Mouse (Mus musculus) adrenal gland, adult 8-10 months (tissue): ENCODE measurements around the gene Zfhx2. TPM values are rescaled to one million over a fixed set of nuclear protein-coding genes. Genes with fewer than 3 reads are reported as not detected.
"Not testable (repeated sequence)": the region's sequence is repeated elsewhere in the genome, so short reads cannot be mapped to it uniquely, and the experiment has no call there.

ENCODE experiments used
- DNase-seq: peaks from one replicate; pipeline ENCODE4 v3.0.0; 2022
- total RNA-seq, 4 experiments: library from RNA; stranded (reverse); gene quantifications; 2 replicates each; pipeline ENCODE4 v1.2.4; 2022

Zfhx2 gene
- total RNA-seq, 4 experiments from 2014 or later, result 6.9 to 17.8 (median 11.7) TPM

DNA sequence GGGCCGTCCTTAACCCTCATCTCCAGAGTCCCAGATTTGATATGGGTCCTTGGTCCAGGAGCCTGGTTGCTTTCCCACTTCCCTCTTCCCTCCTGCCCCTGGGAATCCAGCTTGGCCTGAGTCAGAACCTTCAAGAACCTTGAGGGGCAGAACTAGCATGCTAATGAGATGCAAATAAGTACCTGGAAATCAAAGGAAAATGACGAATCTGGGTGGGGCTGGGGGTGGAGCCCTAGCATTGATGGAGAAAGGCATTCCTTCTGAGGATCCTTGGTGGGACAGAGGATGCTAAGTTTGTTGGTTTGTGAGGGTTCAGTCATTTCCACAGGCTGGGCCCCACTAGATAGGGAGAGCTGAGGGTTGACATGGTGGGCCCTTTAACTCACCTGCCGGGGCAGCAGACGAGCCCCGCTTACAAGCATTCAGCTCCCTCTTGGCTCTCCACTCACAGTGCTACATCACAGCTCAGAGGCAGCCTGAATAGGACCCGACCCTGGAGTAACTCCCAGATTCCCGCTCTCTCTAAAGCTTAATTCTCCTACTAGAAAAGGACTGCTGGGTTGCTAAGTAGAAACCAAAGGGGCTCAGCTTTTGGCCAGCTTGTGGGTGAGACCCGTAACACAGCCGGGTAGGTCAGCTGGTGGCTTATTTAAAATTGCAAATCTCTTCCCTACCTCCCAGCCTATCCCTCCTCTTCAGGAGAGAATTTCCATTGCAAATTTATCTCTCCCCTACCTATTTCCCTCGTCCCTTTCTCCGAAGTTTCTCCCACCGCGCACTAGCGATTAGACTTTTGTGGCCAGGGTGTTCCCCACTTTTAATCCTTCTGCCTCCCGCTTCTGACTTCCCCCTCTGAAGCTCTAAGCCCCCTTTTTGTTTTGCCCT, 14.4 kb downstream of the Zfhx2 start:
- DNase-seq, result no peak

DNA sequence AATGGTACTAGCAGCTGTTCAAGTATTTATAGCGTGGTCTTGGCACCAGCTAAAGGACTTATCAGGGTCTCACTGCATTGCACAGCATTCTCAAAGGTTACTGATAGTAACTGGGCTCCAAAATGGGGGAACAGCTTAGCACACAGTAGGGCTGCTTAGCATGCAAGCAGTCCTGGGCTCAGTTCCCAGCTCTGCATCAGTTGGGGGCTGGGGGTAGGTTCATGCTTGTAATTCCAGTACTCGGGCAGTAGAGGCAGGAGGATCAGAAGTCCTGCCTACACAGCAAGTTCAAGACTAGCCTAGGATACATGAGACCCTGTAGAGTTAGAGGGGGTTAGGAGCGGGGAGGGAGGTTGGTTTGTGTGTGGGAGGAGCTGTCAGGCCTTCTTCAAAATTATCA, 15.2 kb downstream of the Zfhx2 start:
- DNase-seq, result no peak

DNA sequence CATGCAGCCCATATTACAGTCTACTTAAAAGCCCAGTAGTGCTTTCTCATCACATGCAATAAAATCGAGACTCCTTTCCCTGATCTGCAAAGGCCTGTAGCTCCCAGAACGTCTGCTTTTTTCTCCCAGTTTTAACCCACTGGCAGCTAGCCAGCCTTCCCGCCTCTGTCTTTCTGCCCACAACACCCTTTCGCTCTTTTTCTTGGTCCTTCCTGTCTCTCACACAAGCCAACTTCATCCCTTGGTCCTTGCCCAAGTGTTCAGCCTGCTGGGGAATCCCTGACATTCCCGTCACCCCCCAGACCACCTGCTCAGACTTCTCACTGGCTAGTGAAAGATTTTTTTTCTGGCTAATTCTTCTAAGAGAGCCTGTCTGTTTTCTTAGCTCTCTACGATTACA, 15.9 kb downstream of the Zfhx2 start:
- DNase-seq, result no peak

DNA sequence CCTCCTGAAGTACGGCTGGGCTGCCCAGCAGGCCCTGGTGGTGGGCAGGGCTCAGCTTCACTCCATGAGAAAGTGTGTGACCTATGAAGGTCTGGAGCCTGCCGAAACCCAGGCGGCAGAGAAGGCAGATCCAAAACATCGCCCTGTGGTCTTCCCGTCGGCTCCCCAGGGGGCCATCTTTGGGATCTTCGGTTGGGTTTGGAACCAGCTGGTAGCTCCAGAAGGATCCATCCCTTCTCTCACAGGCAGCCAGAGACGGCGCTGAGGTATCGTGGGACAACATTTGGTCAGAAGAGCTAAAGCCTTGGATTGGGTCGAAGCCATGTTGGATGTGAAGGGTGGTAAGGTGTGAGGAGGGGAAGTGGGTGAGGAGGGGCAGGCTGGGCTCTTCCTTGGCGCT, 17.7 kb downstream of the Zfhx2 start:
- DNase-seq, result no peak

DNA sequence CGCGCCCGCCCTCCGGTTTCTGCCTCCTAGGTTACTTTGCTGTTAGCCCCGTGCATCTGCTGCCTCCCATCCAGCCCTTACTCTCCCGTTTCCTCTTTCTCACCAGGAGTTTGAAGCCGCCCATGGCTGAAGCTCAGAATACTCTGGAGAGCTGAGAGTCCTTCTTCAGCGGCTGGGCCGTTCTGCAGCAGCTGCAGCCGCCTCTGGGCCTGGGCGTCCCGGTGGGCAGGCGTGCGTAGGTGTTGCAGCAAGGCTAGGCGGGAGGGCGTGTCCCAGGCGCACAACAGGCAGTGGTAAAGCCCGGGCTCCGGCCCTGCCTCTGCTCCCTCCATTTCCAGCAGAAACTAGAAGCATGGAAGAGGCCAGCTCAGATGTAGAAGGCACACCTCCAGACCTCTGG, 20.4 kb downstream of the Zfhx2 start:
- DNase-seq, result no peak

DNA sequence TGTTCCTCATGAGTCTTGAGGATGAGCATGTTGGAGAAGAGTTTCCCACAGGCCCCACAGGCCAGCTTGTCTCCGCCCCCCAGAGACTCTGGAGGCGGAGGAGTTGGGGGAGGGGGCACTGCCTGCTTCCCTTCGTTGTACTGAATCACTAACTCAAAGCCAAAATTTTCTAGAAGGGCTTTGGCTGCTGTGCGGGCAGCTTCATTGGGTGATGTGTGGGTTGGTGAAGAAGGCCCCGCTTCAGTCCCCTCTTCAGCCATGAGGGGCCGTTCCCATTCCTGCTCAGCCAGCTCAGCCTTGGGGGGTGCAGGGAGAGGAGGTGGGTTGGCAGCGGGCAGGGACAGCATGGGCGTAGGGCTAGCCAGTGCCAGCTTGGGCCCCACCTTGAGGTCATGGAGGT, 26.1 kb downstream of the Zfhx2 start:
- no peak for DNase-seq

DNA sequence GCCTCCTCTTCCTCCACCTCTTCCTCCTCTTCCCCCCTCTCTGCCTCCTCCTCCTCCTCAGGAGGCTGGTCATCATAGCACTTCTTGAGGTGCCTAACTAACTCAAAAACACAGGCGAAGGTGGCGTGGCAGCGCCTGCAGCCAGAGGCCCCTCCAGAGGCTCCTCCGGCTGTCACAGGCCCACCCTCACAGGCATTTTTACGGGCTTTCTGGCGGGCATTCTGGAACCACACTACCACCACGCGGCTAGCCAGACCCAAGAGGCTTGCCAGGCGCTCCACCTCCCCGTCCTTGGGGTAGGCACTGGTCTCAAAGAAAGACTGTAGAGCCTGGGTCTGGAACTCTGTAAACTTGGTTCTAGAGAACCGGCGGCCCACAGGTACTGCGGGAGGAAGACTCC, 26.7 kb downstream of the Zfhx2 start:
- no peak for DNase-seq

DNA sequence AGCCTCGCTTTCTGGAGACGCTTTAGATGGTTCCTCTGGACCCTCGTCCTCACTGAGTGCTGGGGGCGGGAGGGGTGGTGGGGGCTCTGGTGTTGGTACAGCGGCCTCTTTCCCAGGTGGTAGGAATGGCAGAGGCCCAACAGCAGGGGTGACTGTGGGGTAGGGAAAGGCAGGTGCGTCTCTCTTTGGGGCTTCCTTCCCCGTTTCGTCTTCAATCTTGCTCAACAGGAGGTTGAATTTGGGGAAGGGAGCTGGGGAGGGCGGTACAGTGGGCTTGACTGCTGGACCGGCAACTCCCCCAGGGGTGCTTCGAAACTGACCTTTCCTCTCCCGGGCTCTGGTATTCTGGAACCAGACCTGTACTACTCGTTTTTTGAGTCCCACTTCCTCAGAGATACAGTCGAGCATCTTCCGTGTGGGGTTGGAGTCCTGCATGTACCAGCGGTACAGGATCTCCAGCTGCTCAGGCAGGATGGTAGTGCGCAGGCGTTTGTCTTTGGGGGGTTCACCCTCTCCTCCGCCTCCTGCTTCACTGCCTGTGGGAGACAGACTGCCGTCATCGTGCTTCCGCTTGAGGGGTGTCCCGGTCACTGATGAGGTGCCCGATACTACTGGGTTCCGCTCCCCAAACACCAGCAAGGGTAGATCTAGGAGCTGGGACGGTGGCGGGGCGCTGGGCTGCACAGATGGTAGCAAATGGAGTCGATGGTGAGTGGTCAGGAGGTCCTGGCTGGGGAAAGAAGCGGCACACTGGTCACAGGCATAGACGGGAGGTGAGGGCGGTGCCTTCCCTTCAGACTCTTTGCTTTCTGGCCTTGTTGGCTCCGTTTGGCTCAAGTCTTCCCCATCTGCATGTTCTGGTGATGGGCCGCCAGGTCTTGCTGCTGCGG, 27.4 kb downstream of the Zfhx2 start:
- no peak for DNase-seq

DNA sequence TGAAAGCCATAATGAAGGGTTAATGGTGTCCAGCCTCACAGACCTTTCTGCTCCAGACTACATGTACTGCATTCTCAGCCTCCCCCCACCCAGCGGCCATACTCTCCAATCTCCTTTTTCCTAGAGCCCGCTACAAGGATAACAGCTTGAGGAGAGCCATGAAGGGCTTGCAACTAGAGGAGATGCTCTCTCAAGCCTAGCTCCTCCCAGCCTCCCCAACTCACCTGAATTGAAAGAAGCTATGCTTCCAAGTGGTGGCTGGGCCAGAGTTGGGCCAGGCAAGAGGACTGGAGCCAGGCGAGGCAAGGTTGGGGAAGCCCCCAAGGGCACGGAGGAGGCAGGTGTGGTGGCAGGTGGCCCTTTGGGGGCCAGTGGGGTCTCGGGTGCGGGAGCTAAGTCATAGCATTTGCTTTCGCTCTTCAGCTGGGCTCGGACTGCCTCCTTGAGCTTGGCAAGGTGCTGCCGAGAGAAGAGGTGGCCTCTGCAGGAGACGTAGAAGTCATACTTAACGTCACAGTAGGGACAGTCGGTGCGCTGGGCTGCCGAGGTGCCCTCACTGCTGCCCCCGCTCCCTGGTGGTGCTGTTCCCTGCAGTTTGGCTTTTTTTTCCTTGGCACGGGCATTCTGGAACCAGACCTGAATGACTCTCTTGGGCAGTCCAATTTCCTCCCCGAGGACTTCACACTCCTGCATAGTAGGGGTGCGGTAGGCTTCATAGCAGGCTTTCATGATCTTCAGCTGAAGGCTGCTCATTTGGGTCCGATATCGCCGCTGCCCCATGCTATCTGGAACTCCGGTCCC, 28.3 kb downstream of the Zfhx2 start:
- DNase-seq, result no peak

DNA sequence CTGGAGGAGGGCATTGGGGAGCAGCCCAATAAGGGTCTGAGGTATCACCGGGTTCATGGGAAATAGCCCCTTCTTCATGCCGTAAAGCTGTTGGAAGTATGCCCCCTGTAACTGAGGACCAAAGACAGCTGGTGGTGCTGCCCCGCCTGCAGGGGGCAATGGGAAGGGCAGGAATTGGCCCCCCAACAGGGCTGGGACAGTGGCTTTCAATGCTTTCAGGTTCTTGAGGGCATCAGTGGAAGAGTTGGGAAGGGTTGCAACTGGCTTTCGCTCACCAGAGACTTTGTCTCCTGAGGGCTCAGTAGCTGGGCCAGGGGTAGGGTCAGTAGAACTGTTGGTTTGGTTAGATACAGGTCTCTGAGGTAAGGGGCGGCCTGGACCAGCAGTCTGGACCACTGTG, 29.0 kb downstream of the Zfhx2 start:
- no peak for DNase-seq

DNA sequence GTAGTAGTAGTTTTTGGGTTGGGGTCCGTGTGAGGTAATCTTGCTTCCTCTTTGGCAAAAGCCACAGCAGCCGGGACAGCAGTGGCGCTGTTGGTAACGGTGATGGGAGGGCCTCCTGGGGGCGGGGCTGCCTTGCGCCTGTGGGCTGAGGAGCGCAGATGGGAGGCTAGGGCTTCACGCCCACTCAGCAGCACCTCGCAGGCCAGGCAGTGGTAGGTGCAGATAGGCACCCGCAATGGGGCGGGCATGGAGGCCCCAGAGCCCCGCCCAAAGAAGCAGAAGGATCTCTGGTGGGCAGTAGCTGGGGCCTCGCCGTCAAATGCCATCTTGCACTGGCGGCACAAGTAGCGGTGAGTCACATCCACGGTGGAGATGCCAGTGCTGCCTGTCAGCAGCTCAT, 29.5 kb downstream of the Zfhx2 start:
- no peak for DNase-seq

DNA sequence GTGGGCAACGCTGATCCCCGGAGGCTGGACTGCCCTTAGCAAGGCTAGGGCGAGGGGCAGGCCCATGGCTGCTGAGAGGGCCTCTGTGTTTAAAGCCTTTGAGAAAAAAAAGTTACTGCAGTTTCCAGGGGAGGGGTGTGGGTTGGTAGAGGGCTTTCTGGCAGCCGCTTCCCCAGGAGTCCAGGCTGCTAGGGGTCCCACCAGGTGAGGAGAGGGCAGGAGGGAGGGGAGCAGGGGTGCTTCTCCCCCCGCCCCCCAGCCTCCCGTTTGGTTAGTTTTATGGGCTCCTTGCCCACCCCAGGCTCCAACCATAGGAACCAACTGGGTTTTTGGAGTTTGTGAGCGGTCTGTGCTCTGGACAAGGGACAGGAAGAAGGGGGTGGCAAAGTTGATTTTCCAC, 30.3 kb downstream of the Zfhx2 start:
- DNase-seq, result no peak

DNA sequence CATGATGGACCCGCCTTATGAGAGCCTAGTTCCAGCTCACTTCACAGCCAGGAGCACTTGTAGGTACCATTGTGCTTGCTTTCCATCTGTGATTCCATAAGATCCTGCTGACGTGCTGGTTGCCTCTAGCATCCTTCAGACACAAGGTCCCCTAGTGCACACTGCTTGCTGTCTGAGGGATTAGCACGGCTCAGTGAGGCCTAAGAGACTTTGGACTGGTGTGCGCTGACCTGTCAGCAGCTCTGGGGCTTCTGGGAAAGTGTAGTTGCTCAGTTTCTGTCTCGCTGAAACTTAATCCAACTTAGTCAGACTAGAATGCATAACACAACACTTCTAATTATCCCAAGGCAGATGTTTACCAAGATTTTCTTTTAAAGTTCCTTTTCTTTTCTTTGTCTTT, 32.2 kb downstream of the Zfhx2 start:
- DNase-seq, result no peak

DNA sequence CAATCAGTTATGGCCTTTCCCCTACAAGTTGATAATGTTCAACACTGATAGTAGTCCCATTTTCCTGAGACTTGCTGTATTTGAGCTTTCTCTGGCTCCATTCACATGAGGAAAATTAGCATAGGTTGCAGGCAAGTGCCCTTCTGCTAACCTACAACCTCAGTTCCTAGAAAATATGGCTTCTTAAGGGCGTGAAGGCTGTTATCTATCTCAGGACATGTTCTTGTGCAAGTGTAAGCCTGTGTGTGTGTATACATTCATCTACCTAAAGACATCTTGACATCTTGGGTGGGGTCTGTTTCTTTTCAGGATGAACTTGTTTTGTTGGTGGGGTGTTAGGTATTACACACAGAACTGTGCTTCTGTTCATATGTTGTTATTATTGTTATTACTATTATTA, 33.1 kb downstream of the Zfhx2 start:
- DNase-seq, result no peak

DNA sequence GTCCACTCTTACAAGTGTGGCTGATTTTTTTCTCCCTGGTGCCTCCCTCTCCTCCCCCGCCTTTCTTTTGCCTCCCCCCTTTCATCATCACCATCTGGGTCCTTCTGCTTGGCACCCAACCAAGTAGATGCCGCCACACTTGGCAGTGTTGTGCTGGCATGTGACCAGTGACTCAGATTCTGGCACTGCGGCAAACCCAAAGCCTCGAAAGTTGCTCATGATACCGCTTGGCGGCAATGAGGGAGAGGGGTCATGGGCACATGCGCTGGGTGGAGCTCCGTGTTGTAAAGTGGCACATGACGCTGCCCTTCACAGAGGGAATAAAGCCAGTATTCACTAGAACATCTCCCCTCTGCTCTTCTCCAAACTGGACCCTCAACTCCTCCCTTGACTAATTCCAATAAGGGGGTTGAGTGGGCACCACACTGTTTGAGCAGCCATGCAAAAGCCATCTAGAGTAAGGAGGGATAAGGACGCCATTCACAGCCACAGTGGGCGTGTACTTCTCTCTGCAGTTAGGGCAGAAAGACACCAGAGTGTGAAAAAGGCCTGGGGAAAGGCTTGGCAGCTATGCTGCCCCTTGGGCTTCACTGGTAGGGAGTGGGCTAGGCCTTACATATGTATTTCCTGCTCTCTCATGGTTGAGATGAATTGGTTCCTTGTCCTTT, 36.8 kb downstream of the Zfhx2 start:
- DNase-seq, result peak; percentile 92

DNA sequence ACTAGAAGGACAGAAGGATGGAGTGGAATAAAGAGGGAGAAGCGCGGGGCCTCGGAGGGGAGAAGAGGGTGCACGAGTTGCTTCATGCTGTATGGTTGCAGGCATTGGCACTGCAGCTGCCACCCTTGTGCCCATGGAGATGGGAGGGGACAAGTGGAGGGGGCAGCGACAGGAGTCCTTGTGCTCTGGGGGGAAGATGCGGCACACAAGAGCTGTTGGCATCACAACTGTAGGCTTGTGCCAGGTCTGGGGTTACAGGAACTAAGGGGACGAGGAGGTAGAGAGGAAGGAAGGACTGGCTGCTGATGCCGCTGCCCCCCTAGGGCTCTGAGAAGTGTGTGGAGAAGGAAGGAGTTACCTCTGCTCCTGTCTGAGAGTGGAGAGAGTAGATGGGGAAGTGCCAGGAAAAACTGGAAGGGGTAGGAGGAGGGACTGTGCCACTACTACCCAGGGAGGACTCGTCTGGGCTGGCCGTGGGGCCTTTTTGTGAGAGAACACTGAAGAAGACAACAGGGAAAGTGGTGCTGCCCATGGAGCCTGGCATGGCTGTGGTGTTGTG, 37.9 kb downstream of the Zfhx2 start:
- no peak for DNase-seq

DNA sequence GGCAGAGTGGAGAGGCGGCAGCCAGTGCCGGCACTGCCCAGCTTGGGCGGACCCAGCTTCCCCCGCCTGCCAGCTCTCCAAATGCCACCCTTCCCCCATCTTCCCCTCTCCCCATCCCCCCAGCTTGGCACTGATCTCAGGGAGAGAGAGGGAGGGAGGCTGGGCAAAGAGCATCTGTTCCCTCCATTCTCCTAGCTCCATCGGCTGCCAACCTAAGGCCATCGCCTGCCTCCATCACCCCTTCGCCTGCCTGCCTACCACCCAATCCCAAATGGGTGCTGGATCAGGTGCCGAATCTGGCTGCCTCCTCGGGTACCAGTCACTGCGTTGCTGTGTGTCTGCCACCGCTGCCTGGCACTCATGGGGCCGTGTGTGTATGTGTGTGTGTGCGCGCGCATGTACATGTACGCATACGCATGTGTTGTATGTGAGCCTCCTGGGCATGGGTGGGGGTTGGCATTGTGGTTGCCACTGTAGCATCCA, 38.4 kb downstream of the Zfhx2 start:
- no peak for DNase-seq

DNA sequence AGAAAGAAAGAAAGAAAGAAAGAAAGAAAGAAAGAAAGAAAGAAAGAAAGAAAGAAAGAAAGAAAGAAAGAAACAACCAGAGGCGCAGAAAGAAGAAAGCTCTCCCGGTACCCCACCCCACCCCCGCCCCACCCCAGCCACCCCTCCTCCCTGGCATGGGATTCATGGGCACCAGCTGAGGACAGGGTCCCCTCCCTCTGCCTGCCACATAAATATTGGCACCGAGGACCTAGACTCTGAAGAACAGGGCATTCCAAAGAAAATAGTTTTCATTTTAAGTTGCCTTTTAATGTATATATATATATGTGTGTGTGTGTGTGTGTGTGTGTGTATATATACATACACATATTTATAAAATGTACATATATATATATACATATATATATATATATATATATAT, 39.1 kb downstream of the Zfhx2 start:
- DNase-seq, result no peak

DNA sequence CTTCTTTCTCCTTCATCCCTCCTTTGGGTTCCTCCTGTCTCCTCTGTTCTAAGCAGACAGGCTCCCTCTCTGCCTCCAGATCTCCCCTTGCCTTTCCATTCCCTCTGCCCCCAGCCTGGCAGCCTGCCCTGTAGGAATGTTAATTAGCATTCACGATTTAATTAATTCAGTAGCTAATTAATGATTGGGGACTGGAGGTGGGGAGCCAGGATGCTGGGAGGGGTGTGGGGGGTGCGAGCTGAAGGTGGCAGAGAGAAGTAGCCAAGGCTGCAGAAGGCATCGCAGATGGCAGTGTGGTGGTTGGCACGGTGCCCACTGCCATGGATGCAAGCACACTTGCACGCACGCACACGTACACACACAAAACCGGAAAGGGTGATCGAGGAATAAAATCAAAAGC, 39.6 kb downstream of the Zfhx2 start:
- no peak for DNase-seq

DNA sequence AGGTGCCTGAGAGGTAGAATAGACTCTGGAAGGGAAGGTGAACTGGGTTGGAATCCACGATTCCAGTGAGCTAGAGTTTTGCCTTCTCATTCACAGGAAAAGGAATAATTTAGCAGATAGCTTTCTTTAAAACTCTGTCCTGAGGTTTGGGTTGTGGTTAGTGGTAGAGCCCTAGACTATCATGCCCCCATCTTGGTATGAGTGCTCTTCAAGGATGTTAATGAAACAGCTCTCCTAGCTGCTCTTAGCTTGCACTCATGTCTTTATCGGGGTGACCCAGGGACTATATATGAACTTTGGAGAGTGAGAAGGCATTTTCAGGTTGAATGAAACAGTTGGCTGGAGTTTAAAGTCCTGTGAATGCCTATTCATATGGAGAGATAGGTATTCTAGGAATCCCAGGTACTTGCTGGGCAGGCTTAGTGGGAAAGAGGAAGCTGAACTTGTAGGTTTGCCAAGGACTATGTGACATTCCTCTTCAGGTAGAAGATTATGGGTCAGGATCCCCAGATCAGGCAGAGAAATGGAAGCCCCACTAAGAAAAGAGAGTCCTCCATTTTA, 44.1 kb downstream of the Zfhx2 start:
- DNase-seq, result no peak

DNA sequence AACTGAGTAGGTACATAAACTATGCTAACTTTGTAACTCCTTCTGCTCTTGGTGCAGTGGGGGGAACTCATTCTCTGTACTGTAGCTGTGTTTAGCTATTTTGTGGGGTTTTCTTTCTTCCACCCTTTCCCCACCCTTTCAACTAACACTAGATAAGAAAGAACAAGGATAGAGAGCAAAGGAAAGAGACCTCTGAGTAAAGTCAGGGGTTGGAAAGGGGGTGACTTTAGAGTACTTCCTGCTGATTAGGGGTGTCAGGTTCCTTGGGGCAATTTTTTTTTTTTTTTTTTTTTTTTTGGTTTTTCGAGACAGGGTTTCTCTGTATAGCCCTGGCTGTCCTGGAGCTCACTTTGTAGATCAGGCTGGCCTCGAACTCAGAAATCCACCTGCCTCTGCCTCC, 48.4 kb downstream of the Zfhx2 start:
- not testable (repeated sequence) for DNase-seq
